Comparison of ENCODE assay signal across 32 mouse cellular contexts in the genomic region with DNA sequence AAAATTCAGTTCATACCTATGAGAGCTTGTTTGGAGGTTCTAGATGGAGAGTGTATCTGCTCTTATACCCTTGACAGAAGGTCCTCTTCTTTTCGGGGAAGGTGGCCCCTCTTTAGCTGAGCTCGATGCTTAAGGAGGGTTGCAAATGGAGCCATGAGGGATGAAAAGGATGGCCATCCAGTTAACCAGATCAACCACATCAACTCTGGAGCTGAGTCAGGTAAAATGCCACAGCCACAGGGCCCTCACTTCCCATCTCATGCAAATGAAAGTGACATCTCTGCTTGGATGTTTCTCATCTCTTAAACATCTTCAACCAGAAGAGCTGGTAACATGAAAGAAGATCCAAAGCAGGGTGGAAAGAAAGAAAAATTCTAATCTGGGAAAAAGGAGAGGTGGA.
"Had no signal": no experiment of that assay in that cellular context is flagged by ENCODE, and none has a peak within 500 bp of the region (broad histone marks: within the 10 kb centered on the region; RNA-seq: fewer than 3 reads in every experiment).

No protein-coding gene starts in this region.

- DNase-seq: left cerebral cortex, postnatal 4 days; liver; liver, embryonic 13.5 days; liver, postnatal 0 days; lung, adult 18-20 months; lung, adult 2 months; lung, embryonic 14.5 days; lung, postnatal 10 days; lung, postnatal 14 days; lung, postnatal 36 days; lung, postnatal 4 days; midbrain, embryonic 14.5 days had no signal

- H3K9ac ChIP-seq: limb, embryonic 12.5 days; limb, embryonic 13.5 days; limb, embryonic 15.5 days; liver, embryonic 12.5 days; liver, embryonic 13.5 days; liver, embryonic 14.5 days; liver, embryonic 15.5 days; liver, postnatal 0 days; lung, embryonic 14.5 days; lung, embryonic 15.5 days; midbrain, embryonic 12.5 days; midbrain, embryonic 13.5 days; midbrain, embryonic 15.5 days; neural tube, embryonic 12.5 days had no signal

- H3K27me3 ChIP-seq: limb, embryonic 12.5 days; limb, embryonic 13.5 days; limb, embryonic 15.5 days; liver, embryonic 12.5 days; liver, embryonic 13.5 days; liver, embryonic 15.5 days; lung, embryonic 15.5 days; megakaryocyte, embryonic 14.5 days; midbrain, embryonic 12.5 days; midbrain, embryonic 13.5 days; midbrain, embryonic 15.5 days; neural tube, embryonic 12.5 days had no signal

- H3K4me3 ChIP-seq: limb, embryonic 10.5 days; limb, embryonic 12.5 days; limb, embryonic 13.5 days; limb, embryonic 15.5 days; liver, embryonic 12.5 days; liver, embryonic 13.5 days; liver, embryonic 15.5 days; lung, embryonic 15.5 days; megakaryocyte, embryonic 14.5 days; midbrain, embryonic 10.5 days; midbrain, embryonic 12.5 days; midbrain, embryonic 13.5 days; midbrain, embryonic 15.5 days; myocyte; neural tube, embryonic 12.5 days had no signal

- H3K4me2 ChIP-seq: limb, embryonic 12.5 days; limb, embryonic 13.5 days; limb, embryonic 15.5 days; liver, embryonic 11.5 days; liver, embryonic 12.5 days; liver, embryonic 13.5 days; liver, embryonic 15.5 days; lung, embryonic 14.5 days; lung, embryonic 15.5 days; midbrain, embryonic 11.5 days; midbrain, embryonic 12.5 days; midbrain, embryonic 13.5 days; midbrain, embryonic 15.5 days; neural tube, embryonic 12.5 days had no signal

- H3K4me1 ChIP-seq: limb, embryonic 10.5 days; limb, embryonic 12.5 days; limb, embryonic 13.5 days; limb, embryonic 15.5 days; liver, embryonic 12.5 days; liver, embryonic 13.5 days; liver, embryonic 15.5 days; lung, embryonic 15.5 days; midbrain, embryonic 10.5 days; midbrain, embryonic 12.5 days; midbrain, embryonic 13.5 days; midbrain, embryonic 15.5 days; neural tube, embryonic 12.5 days had no signal

- H3K9me3 ChIP-seq: limb, embryonic 10.5 days; limb, embryonic 12.5 days; limb, embryonic 13.5 days; limb, embryonic 15.5 days; liver, embryonic 12.5 days; liver, embryonic 13.5 days; liver, embryonic 15.5 days; lung, embryonic 15.5 days; megakaryocyte, embryonic 14.5 days; midbrain, embryonic 10.5 days; midbrain, embryonic 12.5 days; midbrain, embryonic 13.5 days; midbrain, embryonic 15.5 days; neural tube, embryonic 12.5 days had no signal

- H3K27ac ChIP-seq: limb, embryonic 10.5 days; limb, embryonic 12.5 days; limb, embryonic 13.5 days; limb, embryonic 15.5 days; liver, embryonic 12.5 days; liver, embryonic 13.5 days; liver, embryonic 14.5 days; liver, embryonic 15.5 days; lung, embryonic 15.5 days; macrophage; midbrain, embryonic 10.5 days; midbrain, embryonic 12.5 days; midbrain, embryonic 13.5 days; midbrain, embryonic 15.5 days; neural tube, embryonic 12.5 days had no signal

- ATAC-seq: liver, embryonic 12.5 days; liver, postnatal 0 days; lung, postnatal 0 days; midbrain, embryonic 13.5 days; midbrain, embryonic 15.5 days; midbrain, embryonic 16.5 days had no signal

- H3K36me3 ChIP-seq: limb, embryonic 10.5 days; limb, embryonic 12.5 days; limb, embryonic 13.5 days; limb, embryonic 15.5 days; liver, embryonic 12.5 days; liver, embryonic 13.5 days; liver, embryonic 15.5 days; lung, embryonic 15.5 days; midbrain, embryonic 10.5 days; midbrain, embryonic 12.5 days; midbrain, embryonic 13.5 days; midbrain, embryonic 15.5 days; neural tube, embryonic 12.5 days had no signal
